Mouse (Mus musculus) inflammation-experienced regulatory T-cells, adult 6 months (primary cell): ENCODE data around the gene 1110065P20Rik. TPM values are rescaled to one million over a fixed set of nuclear protein-coding genes. Genes with fewer than 3 reads are reported as not detected.

Experiments used
- ATAC-seq: one replicate; pipeline ENCODE4 v1.8.0; 2017
- polyA plus RNA-seq, 3 experiments: library from polyadenylated mRNA; unstranded; fragments of 100-300 nt; shearing (Covaris generic); gene quantifications; one replicate each; pipeline ENCODE4 v1.2.1; 2017

1110065P20Rik gene
- polyA plus RNA-seq, 3 experiments from 2014 or later: 4.3 to 4.7 (median 4.4) TPM

DNA sequence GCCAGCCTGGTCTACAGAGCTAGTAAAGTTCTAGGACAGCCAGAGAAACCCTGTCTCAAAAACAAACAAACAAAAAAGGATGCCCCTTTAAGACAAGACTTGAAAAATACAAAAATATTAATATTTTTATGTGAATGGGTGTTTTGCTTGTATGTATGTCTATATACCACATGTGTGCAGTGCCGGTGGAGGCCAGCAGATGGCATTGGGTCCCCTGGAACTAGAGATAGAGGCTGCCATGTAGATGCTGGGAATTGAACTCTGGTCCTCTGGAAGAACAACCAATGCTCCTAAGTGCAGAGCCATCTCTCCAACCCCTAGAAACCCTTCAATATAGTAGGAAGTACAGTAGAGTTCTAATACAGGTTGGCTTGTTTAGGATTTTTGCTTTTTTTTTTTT is 10.0 kb downstream of the 1110065P20Rik start:
- no peak for ATAC-seq

DNA sequence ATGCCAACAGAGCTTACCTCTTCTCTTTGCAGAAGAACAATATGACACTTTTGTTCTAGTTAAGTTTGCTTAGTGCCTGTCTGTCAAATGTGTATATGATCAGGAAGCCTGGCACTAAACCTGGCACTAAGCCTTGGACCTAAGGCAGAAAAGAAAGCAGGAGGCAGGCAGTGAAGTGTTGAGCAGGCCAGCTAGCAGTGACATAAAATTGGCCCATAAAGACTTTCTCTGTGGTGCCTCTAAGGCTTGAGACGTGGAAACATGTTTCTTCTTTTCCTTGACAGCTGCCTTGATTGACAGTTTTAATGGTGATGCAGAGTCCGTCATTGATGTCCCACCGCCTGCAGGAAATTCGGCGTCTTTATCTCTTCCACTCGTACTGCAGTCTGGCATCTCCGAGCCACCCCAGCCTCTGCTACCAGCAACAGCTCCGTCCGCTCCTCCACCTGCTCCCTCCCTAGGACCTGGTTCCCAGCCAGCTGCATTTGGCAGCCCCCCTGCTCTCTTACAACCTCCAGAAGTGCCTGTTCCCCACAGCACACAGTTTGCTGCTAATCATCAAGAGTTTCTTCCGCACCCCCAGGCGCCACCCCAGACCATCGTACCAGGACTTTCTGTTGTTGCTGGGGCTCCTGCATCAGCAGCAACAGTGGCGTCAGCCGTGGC is 12.8 kb downstream of the 1110065P20Rik start:
- ATAC-seq: no peak

DNA sequence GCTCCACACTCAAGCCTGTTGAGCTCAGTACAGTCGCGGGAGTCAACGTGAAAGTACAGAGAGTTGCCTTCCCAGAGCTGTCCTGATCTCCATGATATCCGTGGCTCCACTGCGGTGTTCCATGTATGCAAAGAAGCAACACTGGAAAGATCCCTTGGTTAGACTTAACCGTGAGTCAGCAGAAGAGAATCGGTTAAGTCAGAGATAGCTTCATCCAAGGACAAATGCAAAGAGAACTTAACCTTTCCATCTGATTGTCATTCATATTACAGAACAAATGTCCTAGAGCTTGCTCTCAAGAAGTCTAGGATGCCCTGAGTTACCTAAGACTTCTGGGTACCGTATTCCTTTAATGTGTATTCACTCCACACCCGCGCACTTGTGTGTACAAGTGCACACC is 18.2 kb downstream of the 1110065P20Rik start:
- ATAC-seq: no peak

DNA sequence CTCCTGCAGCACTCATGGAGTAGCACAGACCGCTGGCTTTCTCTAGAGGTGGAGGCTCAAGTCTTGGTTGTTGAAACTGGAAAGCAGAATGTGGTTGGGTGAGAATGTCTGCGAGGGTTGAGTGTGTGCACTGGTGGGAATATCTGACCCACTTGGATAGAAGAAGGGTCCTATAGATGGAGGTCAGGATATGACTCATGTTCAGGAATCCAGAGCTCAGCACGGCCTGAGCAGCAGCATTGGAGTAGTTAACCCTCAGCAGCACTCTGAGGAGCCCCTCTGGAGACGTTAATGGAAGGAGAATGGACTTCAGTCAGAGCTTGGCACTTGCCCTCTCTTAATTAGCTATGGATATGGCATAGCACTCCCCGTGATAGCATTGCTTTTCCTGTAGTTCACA is 21.3 kb downstream of the 1110065P20Rik start:
- no peak for ATAC-seq

DNA sequence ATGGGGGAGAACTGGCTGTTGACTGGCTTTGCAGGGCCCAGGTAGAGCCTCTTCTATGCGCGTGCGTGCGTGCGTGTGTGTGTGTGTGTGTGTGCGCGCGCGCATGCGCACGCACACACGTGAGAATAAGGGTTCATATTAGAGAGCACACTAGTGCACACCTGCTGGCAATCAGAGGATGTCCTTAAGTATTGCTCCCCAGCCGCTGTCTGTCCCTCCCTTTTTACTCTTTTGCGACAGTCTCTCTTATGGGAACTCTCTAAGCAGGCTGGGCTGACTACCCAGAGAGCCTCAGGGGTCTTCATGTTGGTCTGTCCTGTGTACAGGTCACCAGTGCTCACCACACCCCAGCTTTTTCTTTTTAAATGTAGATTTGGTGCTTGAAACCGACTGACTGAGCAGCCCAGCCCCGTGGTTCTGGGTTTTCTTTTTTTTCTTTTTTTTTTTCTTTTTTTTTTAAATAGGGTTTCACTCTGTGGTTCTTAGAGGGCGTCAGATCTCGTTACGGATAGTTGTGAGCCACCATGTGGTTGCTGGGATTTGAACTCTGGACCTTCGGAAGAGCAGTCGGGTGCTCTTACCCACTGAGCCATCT is 25.5 kb downstream of the 1110065P20Rik start:
- no peak for ATAC-seq

DNA sequence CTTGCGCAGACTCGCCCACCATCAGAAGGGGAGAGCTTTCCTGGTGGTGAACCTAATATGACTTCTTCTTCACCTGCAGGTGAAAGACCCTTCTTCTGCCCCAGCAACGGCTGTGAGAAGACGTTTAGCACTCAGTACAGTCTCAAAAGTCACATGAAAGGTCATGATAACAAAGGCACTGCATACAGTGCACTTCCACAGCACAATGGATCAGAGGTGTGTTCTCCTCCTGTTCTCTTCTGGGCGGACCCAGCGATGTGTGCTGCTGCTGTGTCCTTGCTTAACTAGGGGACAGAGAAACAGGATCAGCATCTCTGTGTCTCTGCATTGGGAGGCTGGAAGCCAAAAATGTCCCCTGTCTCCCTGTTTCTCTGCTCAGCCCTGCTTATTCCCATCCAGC is 26.0 kb downstream of the 1110065P20Rik start:
- ATAC-seq: no peak

DNA sequence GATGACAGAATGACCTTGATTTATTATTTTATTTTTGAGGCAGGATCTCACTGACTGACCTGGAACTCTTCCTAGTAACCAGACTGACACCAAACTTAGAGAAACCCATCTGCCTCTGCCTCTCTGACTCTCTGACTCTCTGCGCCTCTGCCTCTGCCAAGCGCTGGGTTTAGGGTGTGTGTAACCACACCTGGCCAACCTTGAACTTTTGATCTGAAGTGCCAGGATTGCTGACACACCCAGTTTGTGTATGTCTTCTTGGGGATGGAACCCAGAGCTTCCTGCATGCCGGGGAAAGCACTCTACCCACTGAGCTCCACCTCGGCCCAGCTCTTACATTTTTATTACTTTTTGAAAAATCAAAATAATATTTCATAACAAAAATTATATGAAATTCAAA is 32.2 kb downstream of the 1110065P20Rik start:
- no peak for ATAC-seq

DNA sequence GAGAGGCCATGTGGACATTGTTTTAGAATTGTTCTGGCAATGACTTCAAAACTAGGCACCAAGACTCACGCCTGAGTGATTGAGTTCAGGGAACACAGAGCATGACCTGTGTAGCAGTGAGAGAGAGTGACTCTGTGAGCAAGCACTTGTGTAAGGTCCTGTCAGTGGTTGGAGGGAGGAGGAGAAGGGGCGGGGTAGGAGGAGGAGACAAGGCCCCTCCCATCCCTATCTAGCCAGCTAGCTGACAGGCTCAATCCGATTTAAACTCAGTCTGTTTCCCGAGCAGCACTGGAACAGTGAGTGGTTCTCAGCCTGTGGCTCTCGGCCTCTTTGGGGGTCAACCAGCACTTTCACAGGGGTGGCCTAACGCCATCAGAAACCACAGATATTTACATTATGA is 33.2 kb downstream of the 1110065P20Rik start:
- ATAC-seq: no peak

DNA sequence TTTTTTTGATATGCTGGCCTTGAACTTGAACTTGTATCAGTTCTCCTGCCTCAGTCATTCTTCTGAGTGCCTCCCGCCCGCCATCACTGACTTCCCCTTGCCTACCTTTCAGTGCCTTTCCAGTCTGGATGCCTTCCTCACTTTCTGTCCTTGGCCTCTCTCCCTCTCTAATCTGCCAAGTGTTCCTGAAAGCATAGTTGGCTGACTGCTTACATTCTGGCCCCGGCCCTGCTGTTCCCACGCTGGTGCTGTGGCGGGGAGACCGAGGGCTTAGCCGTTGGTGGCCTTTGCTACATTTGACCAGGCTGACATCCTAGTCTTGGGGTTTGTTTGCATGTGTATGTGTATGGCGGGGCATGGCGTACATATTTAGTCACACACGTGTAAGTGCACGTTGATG is 35.1 kb downstream of the 1110065P20Rik start:
- ATAC-seq: no peak

DNA sequence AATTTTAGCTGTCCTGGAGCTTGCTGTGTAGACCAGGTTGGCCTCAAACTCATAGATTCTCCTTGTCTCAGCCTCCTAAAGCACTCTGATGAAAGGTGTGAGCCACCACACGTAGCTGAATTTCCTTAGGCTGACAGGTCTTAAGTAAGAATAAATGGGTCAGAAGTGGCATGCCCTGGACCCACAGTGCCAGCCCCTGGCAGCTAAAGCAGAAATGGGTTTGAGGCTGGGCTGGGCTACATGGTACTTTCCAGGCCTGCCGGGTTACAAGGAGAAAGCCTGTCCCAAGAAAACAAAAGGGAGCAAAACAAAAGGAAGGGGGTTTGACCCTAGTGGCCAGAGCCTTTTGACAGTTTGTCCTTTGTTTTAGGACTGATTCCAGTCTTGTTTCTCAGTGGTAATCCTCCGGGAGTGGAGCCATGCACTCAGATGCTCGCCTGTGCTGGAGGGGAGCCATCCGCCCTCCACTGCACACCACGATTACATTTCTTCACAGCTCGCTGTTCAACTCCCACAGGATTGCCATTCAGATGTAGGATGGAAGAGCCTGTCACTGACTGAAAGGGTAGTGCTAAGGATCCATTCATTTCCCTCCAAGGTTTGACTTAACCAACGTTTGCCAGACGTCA is 39.5 kb downstream of the 1110065P20Rik start:
- no peak for ATAC-seq

DNA sequence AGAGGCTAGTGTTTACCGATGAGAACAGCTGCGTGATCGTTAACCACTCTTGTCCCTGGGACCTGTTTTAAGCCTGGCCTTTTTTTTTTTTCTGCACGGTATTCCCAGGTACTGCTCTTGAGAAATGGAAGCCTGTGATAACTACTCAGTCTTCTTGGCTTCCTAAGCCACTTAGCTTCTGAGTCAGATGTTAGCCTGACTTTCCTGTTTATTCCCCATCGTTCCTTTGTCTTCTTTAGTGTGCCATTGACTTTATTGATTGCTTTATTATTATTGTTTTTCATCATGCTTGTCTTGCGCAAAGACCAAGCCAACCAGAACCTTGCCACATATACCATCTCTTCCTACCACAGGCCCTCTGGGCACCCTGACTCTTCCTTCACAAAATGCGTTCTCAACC is 40.9 kb downstream of the 1110065P20Rik start:
- no peak for ATAC-seq

DNA sequence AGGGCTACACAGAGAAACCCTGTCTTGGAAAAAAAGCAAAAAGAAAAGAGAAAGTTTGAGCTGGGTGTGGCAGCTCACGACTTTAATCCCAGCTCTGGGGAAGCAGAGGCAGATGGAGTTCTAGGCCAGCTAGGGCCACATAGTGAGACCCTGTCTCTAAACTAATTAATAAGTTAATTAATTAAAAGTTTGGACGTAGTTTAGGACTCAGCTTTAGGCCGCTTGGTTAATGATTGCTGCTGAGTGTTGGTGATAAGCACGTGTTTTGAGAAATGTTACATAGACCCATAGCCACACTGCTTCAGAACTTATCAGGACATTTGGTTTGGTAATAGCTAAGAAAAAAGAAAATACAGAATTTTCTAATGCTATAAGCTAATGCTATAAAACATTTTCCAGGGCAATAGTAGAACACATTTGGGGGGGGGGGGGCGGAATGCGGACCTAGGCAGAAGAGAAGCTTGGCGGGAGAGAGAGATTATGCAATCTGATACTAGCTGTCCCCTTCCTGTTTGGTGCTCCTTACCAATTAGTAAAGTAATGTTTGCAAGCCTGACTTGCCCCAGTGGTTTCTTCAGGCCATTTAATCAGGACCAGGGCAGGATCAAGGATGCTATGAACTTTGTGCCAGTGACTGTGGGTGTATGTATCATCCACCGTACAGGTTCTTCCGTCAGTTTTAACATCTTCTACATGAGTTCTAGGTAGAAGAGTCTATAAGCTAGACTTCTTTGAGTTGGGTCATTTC is 41.7 kb downstream of the 1110065P20Rik start:
- ATAC-seq: no peak

DNA sequence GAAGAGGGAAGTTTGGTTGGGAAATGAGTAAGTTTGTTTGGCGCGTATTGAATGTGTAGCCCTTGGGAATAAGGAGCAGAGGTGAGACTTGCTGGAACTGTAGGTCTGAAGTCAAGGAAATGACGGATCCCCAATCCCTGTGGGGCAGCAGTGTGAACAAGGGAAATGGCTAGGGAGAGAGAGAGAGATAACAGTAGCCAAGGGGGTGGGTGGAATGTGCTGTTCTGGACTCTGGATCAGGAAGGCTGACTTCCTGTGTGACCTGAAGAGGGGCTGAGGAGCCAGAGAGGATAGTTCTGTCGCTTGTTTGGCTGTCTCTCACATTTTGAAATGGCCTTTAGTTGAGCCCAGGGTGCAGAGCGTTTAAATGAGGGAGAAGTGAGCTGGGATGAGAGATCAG is 42.5 kb downstream of the 1110065P20Rik start:
- ATAC-seq: no peak

DNA sequence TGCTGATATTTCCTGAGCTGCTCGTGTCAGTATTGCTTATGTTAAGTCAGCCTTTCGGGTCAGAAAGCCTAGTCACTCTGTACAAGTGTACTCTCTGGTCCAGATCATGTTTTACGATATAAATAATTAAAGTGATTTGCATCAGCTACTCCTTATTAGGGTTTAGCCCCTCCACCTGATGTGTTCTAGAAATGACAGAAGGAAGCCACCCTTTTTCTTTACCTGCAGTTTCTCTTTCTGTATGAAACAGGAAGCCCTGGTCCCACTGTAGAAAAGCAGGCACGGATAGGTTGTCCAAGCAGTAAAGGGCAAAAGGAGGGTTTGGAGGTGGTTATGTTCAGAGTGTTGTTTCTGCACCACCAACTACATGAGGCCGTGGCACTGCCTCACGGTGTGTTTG is 47.6 kb downstream of the 1110065P20Rik start:
- no peak for ATAC-seq

DNA sequence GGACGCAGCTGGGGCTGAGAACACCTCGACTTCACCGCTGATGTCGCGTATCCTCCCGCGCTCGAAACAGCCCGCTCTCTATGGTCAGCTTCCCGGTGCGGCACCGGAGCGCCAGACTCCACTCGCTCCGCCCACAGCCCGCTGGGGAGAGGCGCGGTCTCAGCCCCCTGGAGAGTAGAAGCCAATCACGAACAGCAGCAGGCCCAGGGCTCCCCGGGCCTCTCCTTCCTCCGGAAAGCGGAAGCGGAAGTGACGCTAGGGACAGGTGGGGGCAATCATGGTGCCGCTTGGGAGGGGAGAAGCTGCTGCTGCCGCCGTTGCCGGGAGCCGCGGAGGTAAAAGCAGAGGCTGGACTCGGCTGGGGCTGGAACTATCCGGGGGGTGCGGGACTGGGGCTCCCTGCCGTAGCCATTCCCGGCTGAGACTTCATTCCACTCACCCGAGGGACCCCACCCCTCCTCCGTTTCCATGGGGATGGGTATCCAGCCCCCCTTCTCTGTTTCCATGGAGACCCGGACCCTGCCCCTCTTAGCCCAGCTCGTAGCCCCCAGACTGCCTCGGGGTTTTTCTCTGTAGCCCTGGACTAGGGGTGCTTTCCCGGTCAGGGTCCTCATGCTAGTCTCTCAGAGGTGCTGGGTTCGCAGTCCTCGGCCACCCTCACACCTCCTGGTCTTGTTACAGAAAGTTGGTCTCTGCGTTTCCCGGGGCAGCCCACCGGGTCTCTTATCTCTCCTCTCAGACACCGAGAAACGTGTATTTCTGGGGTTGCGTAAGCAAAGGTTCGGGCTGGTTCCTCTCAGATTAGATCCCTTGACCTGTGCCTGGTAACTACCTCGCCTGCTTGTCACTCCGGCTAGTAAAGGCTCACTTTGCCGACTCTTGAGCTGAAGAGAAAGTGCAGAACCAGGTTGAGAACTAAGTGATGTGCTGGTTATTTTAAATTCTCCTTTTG is 48.4 kb downstream of the 1110065P20Rik start:
- peak; percentile 99 for ATAC-seq

DNA sequence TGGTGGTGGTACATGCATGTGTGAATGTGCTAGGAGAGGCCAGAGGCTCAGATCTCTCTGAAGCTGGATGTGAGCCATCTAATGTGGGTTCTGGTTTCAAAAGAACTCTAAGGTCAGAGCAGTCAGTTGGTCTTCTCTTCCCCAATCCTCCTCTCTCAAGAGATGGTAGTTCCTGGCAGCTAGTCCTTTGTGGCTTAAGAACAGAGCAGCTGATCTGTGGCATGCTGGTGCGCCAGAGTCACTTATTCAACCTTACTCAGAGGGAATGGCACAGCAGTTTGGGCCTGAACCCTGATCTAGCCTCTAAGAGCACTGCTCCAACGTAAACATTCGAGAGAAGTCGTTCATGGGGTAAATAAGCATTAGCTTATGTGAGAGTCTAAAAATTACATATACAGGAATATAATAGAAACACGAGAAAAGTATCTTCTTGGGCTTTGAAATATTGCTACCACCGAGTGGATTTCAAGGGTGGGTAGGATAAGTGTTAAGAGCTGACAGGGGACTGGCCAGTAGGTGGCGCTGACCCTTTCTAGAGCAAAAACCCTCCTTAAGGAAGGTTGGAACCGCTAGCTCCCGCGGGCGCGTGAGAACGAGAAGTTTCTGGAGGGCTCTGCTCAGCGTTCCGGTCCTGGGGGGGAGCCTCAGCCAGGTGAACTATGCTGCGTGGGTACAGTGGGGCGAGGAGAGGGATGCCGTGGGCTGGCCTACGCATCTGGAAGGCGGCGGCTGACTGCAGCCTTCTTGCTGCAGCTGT is 49.3 kb downstream of the 1110065P20Rik start, which contains the start of gene Mtf1:
Mtf1 (plus strand) TSS at position 553 of the 757 bp plus-strand sequence.
- peak; percentile 69 for ATAC-seq

Other genes starting within 250 kb of the 1110065P20Rik start
- gene 3100002H09Rik, start 240.4 kb downstream of the 1110065P20Rik start, polyA plus RNA-seq: not detected
- gene Pou3f1, start 194.4 kb downstream of the 1110065P20Rik start, polyA plus RNA-seq: not detected
- 10 to 100 TPM; 84.4 to 92.4 (median 85.0) TPM for gene Utp11, start 157.6 kb downstream of the 1110065P20Rik start, polyA plus RNA-seq
- gene Fhl3, start 150.5 kb downstream of the 1110065P20Rik start, polyA plus RNA-seq: 10 to 100 TPM in 2 of 3 experiments, 1 to 10 TPM in 1; 8.2 to 15.6 (median 13.5) TPM
- 100 to 1,000 TPM; 106 to 117 (median 115) TPM for gene Sf3a3, start 136.4 kb downstream of the 1110065P20Rik start, polyA plus RNA-seq
- gene Inpp5b, start 109.3 kb downstream of the 1110065P20Rik start, polyA plus RNA-seq: 100 to 1,000 TPM in 2 of 3 experiments, 10 to 100 TPM in 1; 93.6 to 120 (median 110) TPM
- 10 to 100 TPM; 12.6 to 20.4 (median 16.9) TPM for gene Mtf1, start 49.1 kb downstream of the 1110065P20Rik start, polyA plus RNA-seq
- 1 to 10 TPM; 2.8 to 5.3 (median 5.0) TPM for gene Yrdc, start 517 bp downstream of the 1110065P20Rik start, polyA plus RNA-seq
- gene Maneal, start 11.0 kb upstream of the 1110065P20Rik start, polyA plus RNA-seq: under 1 TPM; 0.30 to 0.88 (median 0.60) TPM
- not detected for gene Epha10, start 29.7 kb upstream of the 1110065P20Rik start, polyA plus RNA-seq
- 10 to 100 TPM in 1 of 3 experiments, 1 to 10 TPM in 2; 7.3 to 13.8 (median 9.9) TPM for gene 9930104L06Rik, start 85.9 kb upstream of the 1110065P20Rik start, polyA plus RNA-seq
- gene Cdca8, start 88.1 kb upstream of the 1110065P20Rik start, polyA plus RNA-seq: 100 to 1,000 TPM in 1 of 3 experiments, 10 to 100 TPM in 2; 12.5 to 130 (median 20.4) TPM
- gene Rspo1, start 135.2 kb upstream of the 1110065P20Rik start, polyA plus RNA-seq: not detected
- gene Gnl2, start 165.4 kb upstream of the 1110065P20Rik start, polyA plus RNA-seq: 10 to 100 TPM; 44.4 to 76.7 (median 68.9) TPM
- not detected for gene Dnali1, start 214.5 kb upstream of the 1110065P20Rik start, polyA plus RNA-seq
- gene Snip1, start 215.5 kb upstream of the 1110065P20Rik start, polyA plus RNA-seq: 1 to 10 TPM; 7.7 to 8.8 (median 8.5) TPM
- gene Meaf6, start 233.9 kb upstream of the 1110065P20Rik start, polyA plus RNA-seq: 10 to 100 TPM; 60.4 to 68.9 (median 64.1) TPM